Mouse (Mus musculus) cerebellum, adult 18-20 months (tissue): ENCODE results near the gene Myo3b.
"Not testable (repeated sequence)": the region's sequence is repeated elsewhere in the genome, so short reads cannot be mapped to it uniquely, and the experiment has no call there.

Experiments used
- DNase-seq, 2 experiments: peaks; one replicate each; pipeline ENCODE4 v3.0.0; 2021

Gene Myo3b

DNA sequence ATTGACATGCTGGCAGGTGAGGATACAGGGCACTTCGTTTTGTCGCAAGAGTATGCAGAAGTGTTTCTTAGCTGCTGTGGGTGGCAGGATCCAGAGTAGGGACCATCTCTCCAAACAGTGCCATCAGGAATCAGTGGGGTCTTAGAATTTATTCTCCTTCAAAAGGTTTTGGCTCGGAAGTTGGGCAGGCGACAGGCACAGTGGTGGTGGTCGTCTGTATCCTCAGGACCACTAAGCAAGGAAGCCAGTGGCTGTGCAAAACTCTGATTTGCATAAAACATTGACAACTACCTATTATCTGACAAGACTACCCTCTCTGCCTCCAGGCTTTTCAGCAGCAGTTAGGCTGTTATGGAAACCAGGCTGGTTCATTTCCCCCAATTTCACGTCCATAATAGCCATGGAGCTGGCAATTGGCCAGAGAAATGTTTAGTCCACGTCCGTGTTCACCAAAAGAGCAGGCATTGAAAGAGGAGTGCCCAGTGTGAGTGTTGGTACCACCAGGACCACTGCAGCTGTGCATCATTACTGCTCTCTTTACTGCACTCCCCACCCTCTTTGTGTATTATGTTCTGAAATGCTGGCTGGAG is 163.7 kb downstream of the Myo3b start:
- no peak for DNase-seq

- no peak for DNase-seq
These were observed 169.5 kb downstream of the Myo3b start for GRCm38 (mm10) chr2:70208411-70208810.

GRCm38 (mm10) chr2:70209790-70210189 is 170.9 kb downstream of the Myo3b start:
- DNase-seq: no peak

DNA sequence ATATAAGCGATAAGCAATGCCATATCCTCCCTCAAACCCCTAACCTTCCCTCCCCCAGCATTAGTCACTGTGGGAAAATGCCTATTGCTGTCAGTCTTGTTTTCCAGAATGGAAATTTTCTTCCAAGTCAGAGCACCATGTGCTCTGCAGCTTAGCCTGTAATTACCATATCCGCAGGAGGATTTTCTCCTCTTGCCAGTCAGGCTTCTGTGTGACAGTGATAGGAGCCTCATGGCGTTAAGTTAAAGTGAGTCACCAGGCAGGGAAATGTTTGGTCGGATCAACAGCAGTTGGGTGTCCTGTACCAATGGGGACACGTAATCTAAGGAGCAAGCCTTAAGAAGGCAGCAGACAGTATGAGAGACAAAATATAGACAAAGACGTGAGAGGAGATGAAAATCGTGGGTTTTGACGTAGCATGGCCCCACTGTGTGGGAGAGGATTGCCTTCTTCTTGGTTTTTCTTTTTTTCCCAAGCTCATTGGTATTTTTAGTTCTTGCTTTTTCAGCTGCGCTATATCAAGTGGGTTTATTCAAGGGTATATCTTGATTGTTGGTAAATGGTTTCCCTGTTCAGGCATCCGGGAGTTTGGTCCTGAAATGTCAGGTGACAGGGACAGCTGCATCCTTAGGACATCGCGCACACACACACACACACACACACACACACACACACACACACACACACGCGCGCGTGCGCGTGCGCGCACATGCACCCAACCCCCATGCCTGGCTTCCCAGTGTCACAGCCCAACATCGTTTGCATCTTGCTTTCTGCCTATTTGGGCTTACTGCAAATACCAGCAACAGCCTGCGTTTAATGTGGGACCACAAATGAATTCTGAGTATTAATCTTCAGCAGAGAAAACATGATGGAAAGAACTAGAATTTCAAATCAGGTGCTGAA is 171.8 kb downstream of the Myo3b start:
- DNase-seq: no peak

- DNase-seq: no peak
These were observed 175.5 kb downstream of the Myo3b start for GRCm38 (mm10) chr2:70214401-70214800.

DNA sequence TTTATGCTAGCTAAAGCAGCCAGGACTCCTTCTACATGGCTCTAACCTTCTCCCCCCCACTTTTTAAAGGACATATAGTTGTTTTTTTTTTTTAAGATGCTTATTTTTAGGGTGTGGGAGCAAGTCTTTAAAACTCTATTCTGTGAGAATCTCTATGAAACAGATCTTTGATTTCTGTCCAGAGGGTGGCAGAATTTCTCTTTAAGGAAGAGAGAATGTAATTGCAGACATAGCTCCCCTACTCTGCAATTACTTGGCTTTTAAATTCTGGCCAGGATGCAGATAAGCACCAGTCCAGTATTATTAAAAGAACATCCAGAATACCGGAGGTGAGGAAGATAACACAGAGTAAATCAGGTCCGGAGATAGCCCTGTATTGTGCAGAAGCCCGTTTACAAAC is 178.9 kb downstream of the Myo3b start:
- no peak for DNase-seq

DNA sequence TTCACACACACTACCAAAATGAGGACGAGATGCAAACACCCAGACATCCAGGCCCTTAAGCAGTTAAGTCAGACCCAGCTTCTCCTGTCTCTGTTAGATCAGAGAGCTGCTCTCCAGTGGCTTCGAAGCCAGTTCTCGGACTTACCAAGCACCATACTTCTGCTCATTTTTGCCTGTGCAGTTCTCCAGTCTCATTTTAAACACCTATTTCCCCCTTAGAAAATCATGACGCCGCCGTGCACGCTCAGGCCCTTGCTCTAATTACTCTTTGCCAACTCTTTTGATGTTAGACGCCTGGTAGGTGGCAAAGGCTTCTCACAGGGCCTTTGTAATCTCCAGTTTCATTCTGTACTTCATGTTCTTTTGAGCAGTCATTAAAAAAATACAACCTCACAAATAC is 179.5 kb downstream of the Myo3b start:
- no peak for DNase-seq

GRCm38 (mm10) chr2:70226679-70227078 is 187.8 kb downstream of the Myo3b start:
- DNase-seq: no peak

GRCm38 (mm10) chr2:70234450-70234849 is 195.5 kb downstream of the Myo3b start:
- DNase-seq: not testable (repeated sequence)

DNA sequence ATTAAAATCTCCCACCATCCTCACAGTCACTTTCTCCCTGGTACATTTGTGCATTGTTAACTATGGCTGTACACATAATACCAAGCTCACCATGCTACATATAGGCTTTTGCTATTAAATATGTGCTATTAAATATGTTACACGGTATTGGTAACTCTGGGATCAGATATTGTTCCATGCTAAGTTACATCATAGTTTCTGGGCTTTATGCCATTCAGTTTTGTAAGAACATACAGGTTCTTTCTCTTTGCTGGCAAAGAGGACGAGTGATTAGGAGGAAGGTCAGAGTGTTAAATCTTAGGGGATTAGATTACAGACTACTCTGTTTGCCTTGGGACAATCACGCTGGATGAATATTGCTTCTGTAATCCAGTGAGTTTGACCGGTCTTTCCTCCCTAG is 207.1 kb downstream of the Myo3b start:
- DNase-seq: no peak

DNA sequence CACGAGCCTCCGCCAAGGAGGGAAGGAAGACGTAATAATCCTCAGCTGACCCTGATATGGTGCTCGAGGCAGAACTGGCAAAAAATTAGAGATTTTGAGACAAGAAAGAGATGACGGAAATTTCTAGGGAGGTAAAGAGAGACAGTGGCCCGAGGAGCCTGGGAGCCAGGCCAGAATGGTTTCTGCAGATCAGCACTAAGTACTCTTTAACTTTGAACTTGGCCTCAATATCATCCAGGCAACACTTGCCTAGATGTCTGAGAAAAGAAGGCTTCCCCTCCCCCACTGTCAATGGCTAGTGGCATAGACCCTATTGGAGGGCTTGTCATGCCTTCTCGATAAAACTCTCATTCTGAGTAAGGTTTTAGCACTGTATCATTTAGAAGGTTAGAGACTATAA is 209.7 kb downstream of the Myo3b start:
- no peak for DNase-seq

DNA sequence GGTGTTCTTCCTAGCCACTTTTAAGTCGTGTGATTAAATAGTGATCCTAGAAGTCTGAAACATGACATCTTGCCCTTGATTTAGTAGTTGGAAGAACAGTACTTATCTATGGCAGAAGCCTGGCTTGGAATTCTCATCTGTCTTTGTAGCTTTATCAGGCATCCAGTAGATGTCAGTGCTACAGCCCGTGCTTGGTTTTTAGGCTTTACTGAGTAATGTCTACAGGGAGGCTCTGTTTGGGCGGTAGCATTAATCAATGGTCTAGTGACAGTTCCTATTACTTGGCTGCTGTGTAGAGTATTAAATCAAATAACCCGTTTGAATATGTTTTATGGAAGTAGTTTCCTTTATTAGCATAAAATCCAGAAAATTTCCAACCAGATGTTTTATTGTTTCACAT is 210.9 kb downstream of the Myo3b start:
- no peak for DNase-seq

GRCm38 (mm10) chr2:70251256-70251655 is 212.3 kb downstream of the Myo3b start:
- DNase-seq: no peak

DNA sequence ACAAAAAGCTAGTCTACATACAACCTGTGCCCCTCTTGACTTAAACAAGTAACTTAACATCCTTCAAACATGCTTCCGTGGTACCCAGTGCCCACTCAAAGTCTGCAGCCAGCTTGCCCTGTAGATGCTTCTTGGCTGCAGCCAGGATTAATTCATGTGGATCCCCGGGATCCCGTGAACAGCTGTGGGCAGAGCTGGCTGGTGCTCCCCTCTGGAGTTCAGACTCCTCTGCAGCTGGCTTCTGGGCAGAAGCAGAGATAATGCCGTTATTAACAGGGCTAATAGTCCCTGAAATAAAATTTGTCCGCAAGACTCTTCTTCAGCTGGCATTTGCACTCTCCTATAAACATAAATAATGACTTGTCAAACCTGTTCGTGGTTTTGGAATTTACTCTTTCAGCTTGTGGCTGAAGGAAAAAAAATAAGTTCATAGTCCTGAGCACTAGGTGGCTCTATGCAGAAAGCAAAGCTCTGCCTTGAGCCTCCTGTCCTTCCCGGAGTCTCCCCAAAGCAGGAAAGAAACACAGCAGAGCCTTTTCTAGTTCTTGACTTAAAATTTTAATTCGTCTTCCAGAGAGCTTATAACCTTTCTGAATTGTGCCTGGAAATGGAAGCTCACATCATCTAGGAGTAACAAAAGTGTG is 220.6 kb downstream of the Myo3b start:
- DNase-seq: no peak

DNA sequence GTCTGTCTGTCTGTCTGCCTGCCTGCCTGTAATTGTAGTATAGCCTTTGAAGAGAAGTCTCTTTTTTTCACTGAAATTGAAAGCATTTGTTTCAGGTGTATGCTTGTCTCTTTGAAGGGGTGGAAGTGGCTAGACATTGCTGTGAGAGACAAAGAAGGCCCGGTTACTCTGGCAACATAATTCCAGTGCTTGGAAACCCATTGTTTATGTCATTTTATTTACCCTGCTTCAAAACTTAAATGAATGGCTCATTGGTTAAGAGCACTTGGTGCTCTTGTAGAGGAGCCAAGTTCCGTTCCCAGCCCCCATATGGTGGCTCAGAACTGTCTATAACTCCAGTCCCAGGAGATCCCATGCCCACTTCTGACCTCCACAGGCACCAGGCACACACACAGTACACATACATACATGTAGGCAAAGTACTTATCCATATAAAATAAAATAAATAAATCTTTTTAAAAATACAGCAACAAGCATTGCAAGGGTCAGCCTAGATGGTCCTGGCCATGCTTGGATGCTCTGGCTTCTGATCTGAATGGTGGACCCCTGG is 221.8 kb downstream of the Myo3b start:
- no peak for DNase-seq

DNA sequence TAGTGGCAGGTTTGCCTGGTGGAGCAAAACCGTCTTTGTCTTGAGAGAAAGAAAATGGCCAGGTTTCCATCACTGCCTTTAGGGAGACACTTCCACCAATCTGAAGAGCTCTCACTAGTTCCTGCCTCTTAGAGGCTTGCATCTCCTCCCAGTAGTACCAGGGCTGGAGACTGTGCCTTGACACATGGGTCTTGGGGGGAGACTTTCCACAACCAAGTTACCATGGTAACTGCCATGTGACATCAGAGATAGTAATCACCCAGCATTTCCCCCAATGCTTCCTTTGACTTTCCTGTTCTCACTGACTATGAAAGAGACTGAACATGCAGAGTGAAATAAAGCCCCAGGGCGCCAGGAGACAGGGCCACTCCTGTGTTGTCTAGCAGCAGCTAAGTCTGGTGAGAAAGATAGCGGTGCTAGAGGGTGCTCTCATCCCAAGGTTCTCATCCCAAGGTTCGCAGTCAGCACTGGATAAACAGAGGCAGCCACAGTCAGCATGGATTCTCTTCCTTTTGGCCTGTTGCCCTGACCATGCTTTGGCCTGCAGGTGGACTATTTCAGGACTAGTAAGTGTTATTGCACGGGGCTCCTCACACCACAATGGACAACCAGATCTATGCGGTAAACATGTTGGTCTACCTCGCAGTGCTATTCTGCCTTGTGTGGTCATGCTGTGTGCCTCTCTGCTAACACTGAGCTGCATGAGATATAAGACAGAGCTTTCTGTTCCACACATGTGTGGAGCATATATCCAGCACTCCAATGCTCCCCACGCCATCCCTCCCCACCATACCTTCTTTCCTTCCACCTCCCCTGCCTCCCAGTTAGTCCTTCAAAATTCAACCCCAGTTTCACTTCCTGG is 223.0 kb downstream of the Myo3b start:
- no peak for DNase-seq

DNA sequence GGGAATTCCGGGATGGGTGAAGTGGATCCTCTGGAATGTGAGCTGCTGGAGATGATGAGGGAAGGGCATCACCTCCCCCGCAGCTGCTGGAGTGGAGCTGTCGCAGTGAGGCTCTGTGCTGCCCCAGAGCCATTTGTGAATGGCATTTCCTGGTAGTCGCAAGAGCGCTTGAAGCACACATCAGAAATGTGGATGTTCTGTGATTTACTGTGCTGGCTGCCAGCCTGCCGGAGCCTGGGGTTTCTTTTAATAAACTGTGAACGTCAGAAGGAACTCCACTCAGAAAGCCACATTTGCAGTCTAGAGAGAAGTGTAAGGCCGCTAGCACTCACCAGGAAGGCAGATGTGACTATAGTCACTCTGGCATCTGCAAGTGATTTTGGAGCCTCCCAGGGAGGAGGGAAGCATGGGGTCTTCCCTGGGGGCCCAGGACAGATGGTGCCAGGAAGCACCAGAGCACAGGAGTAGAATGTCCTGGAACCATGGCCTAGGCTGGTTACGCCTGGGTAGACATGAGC is 223.7 kb downstream of the Myo3b start:
- DNase-seq: no peak

GRCm38 (mm10) chr2:70278425-70279277 is 239.7 kb downstream of the Myo3b start:
- DNase-seq: peak; percentile 20 to 23

- DNase-seq: no peak
These were observed 245.2 kb downstream of the Myo3b start for GRCm38 (mm10) chr2:70284109-70284508.

GRCm38 (mm10) chr2:70291063-70291462 is 252.1 kb downstream of the Myo3b start:
- no peak for DNase-seq

DNA sequence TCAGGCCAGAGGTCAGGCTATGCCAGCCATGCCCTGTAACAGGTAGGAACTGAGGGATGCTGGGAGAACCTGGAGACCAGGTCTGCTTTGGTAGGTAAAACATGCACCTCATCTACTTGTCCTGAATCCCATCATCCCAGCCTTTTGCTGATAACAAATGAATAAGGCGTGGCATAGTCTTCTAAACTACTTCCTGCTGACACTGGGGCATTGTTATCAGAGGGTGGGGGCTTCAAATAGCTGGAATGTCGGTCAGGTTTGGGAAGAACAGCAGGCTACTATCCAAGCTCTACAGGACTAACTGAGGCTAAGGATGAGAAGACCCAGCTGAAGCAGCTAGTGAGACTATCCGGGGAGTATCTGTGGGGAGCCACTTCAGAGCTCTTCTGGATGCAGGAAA is 253.8 kb downstream of the Myo3b start:
- no peak for DNase-seq
